Mouse (Mus musculus): ENCODE results near the gene Klk13. TPM values are rescaled to one million over a fixed set of nuclear protein-coding genes. Genes with fewer than 3 reads are reported as not detected.

Klk13 gene
- total and polyA plus RNA-seq, 3 experiments, result not detected

- Histone ChIP-seq H3K79me2 (replicated peaks; ENCODE audit: control insufficient read depth, extremely low read depth, insufficient read depth, poor library complexity, severe bottlenecking) (no peaks in the 10 kb centered on the region), H3K4me1 (ENCODE audit: control insufficient read depth in 1 of 2, insufficient read depth in 2 of 2) (no peaks in the 10 kb centered on the region), H3K4me3 (replicated peaks in 1 of 3; ENCODE audit: low read depth in 2 of 3, low read length in 2 of 3, poor library complexity in 1 of 3) (no peak overlapping the region), H3K36me3 (replicated peaks in 1 of 2; ENCODE audit: control insufficient read depth in 1 of 2, insufficient read depth in 1 of 2, low read length in 1 of 2) (no peaks in the 10 kb centered on the region), H3K4me2 (ENCODE audit: insufficient read depth, low read depth, poor library complexity, severe bottlenecking) (no peak overlapping the region), H3K9ac (ENCODE audit: insufficient read depth, low read depth) (no peak overlapping the region), H3K27me3 (replicated peaks) (peaks cover 49% of the 10 kb centered on the region), H3K9me3 (replicated peaks; ENCODE audit: low read length) (no peaks in the 10 kb centered on the region), H3K27ac (ENCODE audit: insufficient read depth, low read depth) (no peak overlapping the region)
- in situ Hi-C loops (cut with MboI; ENCODE audit: low pct_ligation_motif_present, low pct_unique_long_range_greater_than_20kb, low sequenced_read_pairs), result no loop called here
- no peak for DNase-seq (ENCODE audit: extremely low read depth)
- dilution Hi-C loops (cut with MboI; ENCODE audit: extremely low pct_ligation_motif_present, extremely low pct_unique_long_range_greater_than_20kb, low sequenced_read_pairs), result no loop called here
- TF ChIP-seq USF1 (IDR thresholded peaks at IDR 0.05; ENCODE audit: low read depth, low read length) (no peak), MXI1 (IDR thresholded peaks at IDR 0.05; ENCODE audit: low read depth, low read length) (no peak), HCFC1 (IDR thresholded peaks at IDR 0.05; ENCODE audit: low read depth, low read length) (no peak), MEF2A (IDR thresholded peaks at IDR 0.05; ENCODE audit: borderline replicate concordance, low read depth, low read length) (no peak), UBTF (IDR thresholded peaks at IDR 0.05; ENCODE audit: low read depth, low read length) (no peak), MAFK (IDR thresholded peaks at IDR 0.05; ENCODE audit: insufficient replicate concordance, low read length) (no peak)
Measured at GRCm38 (mm10) chr7:43752806-43753205, 40.4 kb downstream of the Klk13 start.

GRCm38 (mm10) chr7:43766484-43766883, 54.1 kb downstream of the Klk13 start:
- H3K4me2 ChIP-seq (ENCODE audit: insufficient read depth, low read depth, poor library complexity, severe bottlenecking), result no peak overlapping the region
- H3K4me3 ChIP-seq (replicated peaks in 1 of 3; ENCODE audit: low read depth in 2 of 3, low read length in 2 of 3, poor library complexity in 1 of 3), result no peak overlapping the region
- no peaks in the 10 kb centered on the region for H3K79me2 ChIP-seq (replicated peaks; ENCODE audit: control insufficient read depth, extremely low read depth, insufficient read depth, poor library complexity, severe bottlenecking)
- in situ Hi-C loops (cut with MboI; ENCODE audit: low pct_ligation_motif_present, low pct_unique_long_range_greater_than_20kb, low sequenced_read_pairs) (no loop called here), dilution Hi-C loops (cut with MboI; ENCODE audit: extremely low pct_ligation_motif_present, extremely low pct_unique_long_range_greater_than_20kb, low sequenced_read_pairs) (no loop called here)
- no peak overlapping the region for H3K27ac ChIP-seq (ENCODE audit: insufficient read depth, low read depth)
- H3K27me3 ChIP-seq (replicated peaks), result peaks cover 66% of the 10 kb centered on the region
- no peaks in the 10 kb centered on the region for H3K36me3 ChIP-seq (replicated peaks in 1 of 2; ENCODE audit: control insufficient read depth in 1 of 2, insufficient read depth in 1 of 2, low read length in 1 of 2)
- no peak for DNase-seq (ENCODE audit: extremely low read depth)
- H3K4me1 ChIP-seq (ENCODE audit: control insufficient read depth in 1 of 2, insufficient read depth in 2 of 2), result no peaks in the 10 kb centered on the region
- H3K9ac ChIP-seq (ENCODE audit: insufficient read depth, low read depth), result no peak overlapping the region
- H3K9me3 ChIP-seq (replicated peaks; ENCODE audit: low read length), result no peaks in the 10 kb centered on the region
- TF ChIP-seq ZC3H11A (IDR thresholded peaks at IDR 0.05; ENCODE audit: low read depth, low read length) (no peak), BHLHE40 (IDR thresholded peaks at IDR 0.05; ENCODE audit: low read depth, low read length) (no peak), ETS1 (conservative IDR thresholded peaks at IDR 0.05; ENCODE audit: low read depth, low read length) (no peak), NRF1 (IDR thresholded peaks at IDR 0.05; ENCODE audit: low read depth, low read length) (no peak), IRF4 (IDR thresholded peaks at IDR 0.05; ENCODE audit: low read depth, low read length) (no peak), UBTF (IDR thresholded peaks at IDR 0.05; ENCODE audit: low read depth, low read length) (no peak), ZNF384 (IDR thresholded peaks at IDR 0.05; ENCODE audit: low read depth, low read length) (no peak), CHD1 (IDR thresholded peaks at IDR 0.05; ENCODE audit: low read depth, low read length) (no peak), POLR2A (IDR thresholded peaks at IDR 0.05; ENCODE audit: low read depth, low read length) (no peak), KAT2A (IDR thresholded peaks at IDR 0.05; ENCODE audit: insufficient replicate concordance, low read length) (no peak), MEF2A (IDR thresholded peaks at IDR 0.05; ENCODE audit: borderline replicate concordance, low read depth, low read length) (no peak), SIN3A (IDR thresholded peaks at IDR 0.05; ENCODE audit: low read length) (no peak), E2F4 (IDR thresholded peaks at IDR 0.05; ENCODE audit: insufficient replicate concordance, low read depth, low read length) (no peak), GABPA (IDR thresholded peaks at IDR 0.05; ENCODE audit: insufficient replicate concordance, low read depth, low read length) (no peak), RAD21 (IDR thresholded peaks at IDR 0.05; ENCODE audit: low read depth, low read length) (no peak), RCOR1 (conservative IDR thresholded peaks at IDR 0.05; ENCODE audit: low read depth, low read length) (no peak), TCF12 (IDR thresholded peaks at IDR 0.05; ENCODE audit: low read depth, low read length) (no peak), PAX5 (IDR thresholded peaks at IDR 0.05; ENCODE audit: low read length) (no peak), JUN (IDR thresholded peaks at IDR 0.05; ENCODE audit: insufficient read depth, low read depth, low read length) (no peak)
